Mouse (Mus musculus): ENCODE results near the gene Bsg. TPM values are rescaled to one million over a fixed set of nuclear protein-coding genes. Genes with fewer than 3 reads are reported as not detected.

The Bsg gene
- 100 to 1,000 TPM; 697 to 706 TPM for total RNA-seq (2021)

DNA sequence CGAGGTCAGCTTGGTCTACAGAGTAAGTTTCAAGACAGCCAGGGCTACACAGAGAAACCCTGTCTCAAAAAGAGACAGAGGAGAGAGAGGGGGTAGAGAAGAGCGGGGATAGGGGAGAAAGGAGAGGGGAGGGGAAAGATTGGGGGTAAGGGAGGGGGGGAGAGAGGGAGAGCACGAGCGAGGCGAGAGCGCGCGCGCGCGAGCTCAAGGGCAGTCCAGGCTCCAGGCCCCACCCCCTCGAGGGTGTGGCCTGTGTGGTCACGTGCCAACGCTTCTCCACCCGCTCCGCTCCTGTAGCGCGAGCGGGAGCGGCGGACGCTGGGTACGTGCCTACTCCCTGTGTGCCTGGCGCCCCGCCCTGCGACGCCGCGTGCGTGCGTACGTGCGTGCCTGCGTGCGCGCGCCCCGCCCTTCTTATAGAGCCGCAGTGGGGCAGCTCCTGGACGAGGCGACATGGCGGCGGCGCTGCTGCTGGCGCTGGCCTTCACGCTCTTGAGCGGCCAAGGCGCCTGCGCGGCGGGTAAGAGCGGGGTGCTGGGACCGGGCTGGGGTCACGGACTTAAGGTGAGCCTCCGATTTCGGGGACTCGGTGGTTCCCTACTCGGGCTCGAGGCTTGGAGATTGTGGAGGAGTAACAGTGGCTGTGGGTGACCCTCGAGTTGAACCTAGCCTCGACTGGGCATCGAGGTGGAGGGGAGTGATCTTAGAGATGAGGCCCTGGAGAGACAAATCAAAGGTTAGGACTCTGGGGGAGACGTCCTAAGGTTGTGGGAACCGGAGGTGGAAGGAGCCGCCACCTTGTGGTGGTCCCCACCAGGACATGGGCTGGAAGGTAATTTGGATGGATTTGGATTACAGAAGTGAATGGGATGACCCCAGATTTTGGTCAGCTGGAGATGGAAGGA lies at the start of gene Bsg:
Gene Bsg, plus strand, starts transcription at position 427 of the 905 bp plus-strand sequence.
- DNase-seq (ENCODE audit: extremely low spot score in 1 of 2, low spot score in 2 of 2), result peak; percentile 98 to 100
- intact Hi-C loops (cut with DNase I), result no loop called here

DNA sequence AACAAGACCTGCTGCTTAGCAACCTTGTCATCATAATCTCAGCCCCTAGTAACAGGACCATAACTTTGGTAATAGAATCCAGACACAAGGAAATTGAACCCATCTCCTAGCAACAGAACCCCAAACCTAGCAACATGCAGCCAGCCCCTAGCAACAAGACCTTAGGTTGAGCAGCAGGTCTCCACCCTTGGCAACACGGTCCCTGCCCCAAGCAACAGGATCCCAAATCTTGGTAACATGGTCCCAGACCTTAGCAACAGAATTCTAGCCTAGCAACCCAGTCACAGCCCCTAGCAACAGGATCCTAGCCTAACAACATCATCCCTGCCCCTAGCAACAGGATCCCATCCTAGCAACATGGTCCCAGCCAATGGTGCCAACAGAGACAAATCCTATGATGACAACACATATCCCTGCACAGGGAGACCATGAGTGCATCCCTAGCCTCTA lies 49.3 kb upstream of the Bsg start:
- intact Hi-C loops (cut with DNase I), result no loop called here
- DNase-seq (ENCODE audit: extremely low spot score in 1 of 2, low spot score in 2 of 2), result peak in 1 of 2 experiments; percentile 71

DNA sequence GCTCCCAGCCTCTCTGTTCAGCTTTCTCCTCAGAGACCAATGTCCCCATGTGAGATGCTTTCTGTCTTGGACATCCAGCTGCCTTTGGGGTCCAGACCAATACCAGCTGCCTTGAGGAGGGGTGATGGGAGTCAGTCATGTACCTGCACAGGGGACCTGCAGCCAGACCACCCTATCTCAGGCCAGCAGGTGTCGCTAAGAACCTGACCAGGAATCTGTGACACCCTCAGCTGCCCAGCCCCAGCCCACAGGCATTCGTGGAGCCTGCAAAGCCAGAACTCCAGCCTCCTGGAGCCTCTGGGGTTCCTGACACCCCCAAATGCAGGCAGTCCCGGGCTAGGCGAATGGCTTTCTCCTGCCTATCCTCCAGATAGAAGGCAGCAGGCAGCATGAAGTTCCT lies 45.5 kb upstream of the Bsg start:
- DNase-seq (ENCODE audit: extremely low spot score in 1 of 2, low spot score in 2 of 2), result peak in 1 of 2 experiments; percentile 63
- intact Hi-C loops (cut with DNase I), result no loop called here

GRCm38 (mm10) chr10:79660298-79660697 lies 44.0 kb upstream of the Bsg start:
- no peak for DNase-seq (ENCODE audit: extremely low spot score in 1 of 2, low spot score in 2 of 2)
- intact Hi-C loops (cut with DNase I), result no loop called here

- intact Hi-C loops (cut with DNase I), result no loop called here
Measured at GRCm38 (mm10) chr10:79661861-79662260, 42.4 kb upstream of the Bsg start.

GRCm38 (mm10) chr10:79664131-79664665 lies 40.1 kb upstream of the Bsg start, which contains the start of gene Madcam1:
TSS of gene Madcam1 (plus strand) at chr10:79664559.
- intact Hi-C loops (cut with DNase I), result no loop called here

More at GRCm38 (mm10) chr10:79661861-79662260, 42.4 kb upstream of the Bsg start:
- no peak for DNase-seq (ENCODE audit: extremely low spot score in 1 of 2, low spot score in 2 of 2)

GRCm38 (mm10) chr10:79665051-79665450 lies 39.2 kb upstream of the Bsg start:
- no peak for DNase-seq (ENCODE audit: extremely low spot score in 1 of 2, low spot score in 2 of 2)
- intact Hi-C loops (cut with DNase I), result no loop called here

More at GRCm38 (mm10) chr10:79664131-79664665, 40.1 kb upstream of the Bsg start, which contains the start of gene Madcam1:
- peak in 1 of 2 experiments; percentile 81 for DNase-seq (ENCODE audit: extremely low spot score in 1 of 2, low spot score in 2 of 2)

DNA sequence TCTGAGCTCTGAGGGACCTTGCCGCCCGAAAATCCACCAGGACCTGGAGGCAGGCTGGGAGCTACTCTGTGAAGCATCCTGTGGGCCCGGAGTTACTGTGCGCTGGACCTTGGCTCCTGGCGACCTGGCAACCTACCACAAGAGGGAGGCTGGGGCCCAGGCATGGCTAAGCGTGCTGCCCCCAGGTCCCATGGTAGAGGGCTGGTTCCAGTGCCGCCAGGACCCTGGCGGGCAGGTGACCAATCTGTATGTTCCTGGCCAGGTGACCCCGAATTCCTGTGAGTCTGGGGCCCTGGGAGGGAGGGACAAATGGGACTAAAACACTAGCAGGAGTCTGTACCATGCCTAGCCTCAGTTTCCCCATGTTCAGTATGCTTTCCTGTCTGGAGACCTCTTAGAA lies 37.8 kb upstream of the Bsg start:
- intact Hi-C loops (cut with DNase I), result no loop called here
- DNase-seq (ENCODE audit: extremely low spot score in 1 of 2, low spot score in 2 of 2), result peak in 1 of 2 experiments; percentile 36

GRCm38 (mm10) chr10:79668076-79668475 lies 36.2 kb upstream of the Bsg start:
- intact Hi-C loops (cut with DNase I), result loop anchor here (2.0 kb wide), 1 partner anchor 73 kb away; no protein-coding TSS in a partner anchor
- DNase-seq (ENCODE audit: extremely low spot score in 1 of 2, low spot score in 2 of 2), result no peak

DNA sequence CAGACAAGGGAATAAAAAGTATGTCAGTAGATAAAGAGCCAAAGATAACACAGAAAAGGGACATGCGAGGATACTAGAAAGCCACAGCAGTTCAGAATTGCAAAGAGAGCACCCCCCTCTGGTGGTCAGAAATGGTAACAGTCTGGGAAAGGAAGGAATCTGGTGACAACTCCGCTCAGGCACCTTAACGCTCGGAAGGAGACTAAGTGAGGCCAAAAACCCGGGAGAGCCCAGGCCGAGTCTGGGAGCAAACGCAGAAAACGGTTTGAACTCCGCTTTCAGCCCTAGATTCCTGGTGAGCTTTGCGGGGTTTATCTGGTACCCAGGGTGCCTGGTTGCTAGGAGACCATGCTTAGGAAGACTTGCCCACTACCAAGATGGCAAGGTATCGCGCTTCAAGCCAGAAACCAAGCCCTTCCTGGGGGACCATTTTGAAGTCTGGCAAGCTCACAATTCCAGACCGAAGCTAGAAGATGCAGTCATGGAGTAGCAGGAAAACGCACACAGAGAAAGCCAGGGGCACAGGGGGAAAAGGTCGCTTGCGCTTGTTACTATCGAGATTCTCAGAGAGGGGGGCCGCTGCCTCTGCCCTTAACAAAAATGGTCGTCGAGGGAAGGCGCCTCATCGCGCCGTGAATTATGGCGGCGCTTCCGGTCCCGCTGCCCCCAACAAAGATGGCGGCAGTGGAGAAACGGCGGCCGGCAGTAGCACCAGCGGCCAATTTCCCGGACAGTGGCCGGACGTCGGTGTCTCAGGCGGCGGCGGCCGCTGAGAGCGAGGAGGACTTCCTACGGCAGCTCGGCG lies 35.3 kb upstream of the Bsg start, which contains the start of gene Tpgs1:
Gene Tpgs1, plus strand, starts transcription at position 599 of the 805 bp plus-strand sequence.
- intact Hi-C loops (cut with DNase I), result loop anchor here (2.0 kb wide), 1 partner anchor 74 kb away; no protein-coding TSS in a partner anchor
- peak; percentile 90 to 92 for DNase-seq (ENCODE audit: extremely low spot score in 1 of 2, low spot score in 2 of 2)

- peak; percentile 78 to 88 for DNase-seq (ENCODE audit: extremely low spot score in 1 of 2, low spot score in 2 of 2)
- intact Hi-C loops (cut with DNase I), result loop anchor here (2.0 kb wide), 1 partner anchor 75 kb away; no protein-coding TSS in a partner anchor
Measured at GRCm38 (mm10) chr10:79669576-79670057, 34.7 kb upstream of the Bsg start.

- peak in 1 of 2 experiments; percentile 37 for DNase-seq (ENCODE audit: extremely low spot score in 1 of 2, low spot score in 2 of 2)
- intact Hi-C loops (cut with DNase I), result no loop called here
Measured at GRCm38 (mm10) chr10:79670071-79670888, 34.0 kb upstream of the Bsg start.

DNA sequence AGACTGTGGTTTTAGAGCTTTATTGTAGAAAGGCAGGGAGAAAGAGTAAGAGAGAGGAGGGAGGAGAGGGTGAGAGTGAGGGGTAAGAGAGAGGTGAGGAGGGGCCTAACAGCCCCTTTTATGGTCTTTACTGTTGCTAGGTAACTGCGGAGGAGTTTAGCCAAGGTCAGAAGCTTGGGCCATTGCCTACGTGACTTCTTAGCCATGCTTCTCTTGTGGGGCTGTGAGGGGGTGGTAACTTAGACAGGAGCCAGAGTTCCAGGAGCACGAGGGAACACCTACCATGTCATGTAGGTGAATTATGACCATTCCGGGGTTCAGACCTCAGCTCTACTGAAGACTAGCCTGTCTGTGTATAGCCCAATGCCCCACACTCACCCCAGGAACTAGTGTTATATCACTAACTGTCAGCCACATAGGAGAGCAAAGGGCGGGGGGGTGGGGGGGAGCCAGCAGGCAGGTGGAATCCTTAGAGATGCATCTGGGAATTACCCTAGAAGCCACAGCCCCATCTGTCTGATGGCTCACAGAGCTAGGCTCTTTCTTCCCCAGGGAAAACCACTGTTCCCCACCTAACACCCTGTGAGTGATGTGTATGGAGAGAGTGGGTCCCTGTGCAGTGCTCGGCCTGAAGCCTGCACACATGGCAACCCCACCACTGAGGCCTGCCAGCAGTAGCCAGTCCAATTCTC lies 32.7 kb upstream of the Bsg start:
- intact Hi-C loops (cut with DNase I), result no loop called here
- no peak for DNase-seq (ENCODE audit: extremely low spot score in 1 of 2, low spot score in 2 of 2)

GRCm38 (mm10) chr10:79672088-79672455 lies 32.2 kb upstream of the Bsg start:
- intact Hi-C loops (cut with DNase I), result no loop called here
- no peak for DNase-seq (ENCODE audit: extremely low spot score in 1 of 2, low spot score in 2 of 2)

GRCm38 (mm10) chr10:79673054-79673453 lies 31.2 kb upstream of the Bsg start:
- no peak for DNase-seq (ENCODE audit: extremely low spot score in 1 of 2, low spot score in 2 of 2)
- intact Hi-C loops (cut with DNase I), result no loop called here

DNA sequence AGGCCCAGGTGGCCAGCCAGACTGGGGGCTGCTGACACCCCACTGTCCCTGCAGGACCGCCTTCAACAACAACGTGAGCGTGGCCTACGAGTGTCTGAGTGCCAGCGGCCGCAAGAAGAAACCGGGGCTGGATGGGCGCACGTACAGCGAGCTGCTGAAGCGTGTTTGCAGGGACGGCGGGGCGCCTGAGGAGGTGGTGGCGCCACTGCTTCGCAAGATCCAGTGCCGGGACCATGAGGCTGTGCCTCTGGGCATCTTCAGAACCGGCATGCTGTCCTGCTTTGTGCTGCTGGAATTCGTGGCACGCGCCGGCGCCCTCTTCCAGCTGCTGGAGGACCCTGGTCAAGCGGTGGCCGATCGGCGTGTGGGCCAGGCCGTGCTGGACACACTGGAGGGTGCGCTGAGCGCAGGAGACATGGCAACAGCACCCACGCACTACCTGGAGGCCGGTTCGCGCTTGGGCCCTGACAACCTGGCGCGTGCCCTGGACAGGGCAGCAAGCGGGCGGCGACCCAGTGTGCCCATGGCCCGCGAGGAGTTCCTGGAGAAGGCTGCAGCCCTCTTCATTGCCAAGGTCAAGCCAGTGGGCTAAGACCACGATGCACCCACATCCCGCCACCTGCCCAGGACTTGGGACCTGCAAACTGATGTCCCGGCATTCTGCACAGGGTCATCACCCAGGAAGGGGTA lies 28.8 kb upstream of the Bsg start:
- no peak for DNase-seq (ENCODE audit: extremely low spot score in 1 of 2, low spot score in 2 of 2)

More for the DNA sequence above, 28.8 kb upstream of the Bsg start:
- intact Hi-C loops (cut with DNase I), result no loop called here
